Mouse (Mus musculus) brown adipose tissue, adult 24 weeks (tissue): ENCODE measurements around the gene Bach2. TPM values are rescaled to one million over a fixed set of nuclear protein-coding genes. Genes with fewer than 3 reads are reported as not detected.

Experiments
- H3K27ac ChIP-seq: fragments of 200-500 bp; replicated peaks from 2 replicates; pipeline ENCODE4 v1.5.1; 2012; ENCODE audit warnings: low read depth, mild to moderate bottlenecking, low read length
- H3K4me1 ChIP-seq: fragments of 200-500 bp; 2 replicates; pipeline ENCODE4 v1.6.1; 2012; ENCODE audit warnings: low read length, mixed read lengths; ENCODE audit not compliant: control insufficient read depth, insufficient read depth, insufficient read length
- H3K4me3 ChIP-seq: fragments of 200-500 bp; 2 replicates; pipeline ENCODE4 v1.5.1; 2012; ENCODE audit warnings: low read depth, mild to moderate bottlenecking, low read length, moderate library complexity; ENCODE audit not compliant: insufficient read depth
- polyA plus RNA-seq: library from polyadenylated mRNA; stranded (reverse); fragments of >200 nt; gene quantifications from 2 replicates; pipeline ENCODE4 v1.2.4, GENCODE M21; 2012; ENCODE audit not compliant: missing spikeins, insufficient read depth, insufficient read length

Bach2 gene
- polyA plus RNA-seq, 1 experiment, result 1.2 TPM

- Histone ChIP-seq H3K27ac (no peak overlapping the region), H3K4me3 (no peak overlapping the region), H3K4me1 (no peaks in the 10 kb centered on the region; the same call in 1 of the 2 replicates)
Measured at GRCm38 (mm10) chr4:32394850-32395249, 156.2 kb downstream of the Bach2 start.

- Histone ChIP-seq H3K4me3 (no peak overlapping the region), H3K27ac (no peak overlapping the region), H3K4me1 (no peaks in the 10 kb centered on the region)
Measured at GRCm38 (mm10) chr4:32401459-32401858, 162.9 kb downstream of the Bach2 start.

- H3K27ac ChIP-seq, result no peak overlapping the region
- no peaks in the 10 kb centered on the region for H3K4me1 ChIP-seq
- no peak overlapping the region for H3K4me3 ChIP-seq
Measured at GRCm38 (mm10) chr4:32403506-32403905, 164.9 kb downstream of the Bach2 start.

GRCm38 (mm10) chr4:32405149-32405882, 166.7 kb downstream of the Bach2 start:
- Histone ChIP-seq H3K4me1 (no peaks in the 10 kb centered on the region), H3K4me3 (no peak overlapping the region), H3K27ac (no peak overlapping the region)

- no peak overlapping the region for H3K27ac ChIP-seq
Measured at GRCm38 (mm10) chr4:32405985-32406384, 167.4 kb downstream of the Bach2 start.

GRCm38 (mm10) chr4:32408535-32408934, 169.9 kb downstream of the Bach2 start:
- H3K4me3 ChIP-seq, result no peak overlapping the region
- no peaks in the 10 kb centered on the region for H3K4me1 ChIP-seq
- H3K27ac ChIP-seq, result no peak overlapping the region

More at GRCm38 (mm10) chr4:32405985-32406384, 167.4 kb downstream of the Bach2 start:
- H3K4me3 ChIP-seq, result no peak overlapping the region
- no peaks in the 10 kb centered on the region for H3K4me1 ChIP-seq

- no peak overlapping the region for H3K4me3 ChIP-seq
- no peak overlapping the region for H3K27ac ChIP-seq
- H3K4me1 ChIP-seq, result no peaks in the 10 kb centered on the region
Measured at GRCm38 (mm10) chr4:32409116-32409880, 170.7 kb downstream of the Bach2 start.

GRCm38 (mm10) chr4:32413063-32413462, 174.5 kb downstream of the Bach2 start:
- Histone ChIP-seq H3K27ac (no peak overlapping the region), H3K4me3 (no peak overlapping the region), H3K4me1 (no peaks in the 10 kb centered on the region)

GRCm38 (mm10) chr4:32413505-32413904, 174.9 kb downstream of the Bach2 start:
- H3K4me1 ChIP-seq, result no peaks in the 10 kb centered on the region
- H3K4me3 ChIP-seq, result no peak overlapping the region

GRCm38 (mm10) chr4:32414959-32415358, 176.4 kb downstream of the Bach2 start:
- H3K4me3 ChIP-seq, result no peak overlapping the region
- H3K27ac ChIP-seq, result no peak overlapping the region
- H3K4me1 ChIP-seq, result no peaks in the 10 kb centered on the region

More at GRCm38 (mm10) chr4:32413505-32413904, 174.9 kb downstream of the Bach2 start:
- no peak overlapping the region for H3K27ac ChIP-seq

GRCm38 (mm10) chr4:32417939-32418338, 179.3 kb downstream of the Bach2 start:
- H3K4me1 ChIP-seq, result no peaks in the 10 kb centered on the region
- H3K4me3 ChIP-seq, result no peak overlapping the region
- H3K27ac ChIP-seq, result no peak overlapping the region

GRCm38 (mm10) chr4:32421570-32421969, 183.0 kb downstream of the Bach2 start:
- no peak overlapping the region for H3K4me3 ChIP-seq
- no peak overlapping the region for H3K27ac ChIP-seq
- H3K4me1 ChIP-seq, result no peaks in the 10 kb centered on the region

- H3K4me3 ChIP-seq, result no peak overlapping the region
- no peaks in the 10 kb centered on the region for H3K4me1 ChIP-seq
Measured at GRCm38 (mm10) chr4:32422427-32422826, 183.8 kb downstream of the Bach2 start.

GRCm38 (mm10) chr4:32423667-32424066, 185.1 kb downstream of the Bach2 start:
- Histone ChIP-seq H3K4me1 (no peaks in the 10 kb centered on the region), H3K4me3 (no peak overlapping the region), H3K27ac (no peak overlapping the region)

More at GRCm38 (mm10) chr4:32422427-32422826, 183.8 kb downstream of the Bach2 start:
- H3K27ac ChIP-seq, result no peak overlapping the region

- Histone ChIP-seq H3K4me3 (no peak overlapping the region), H3K27ac (no peak overlapping the region), H3K4me1 (no peaks in the 10 kb centered on the region)
Measured at GRCm38 (mm10) chr4:32424434-32424833, 185.8 kb downstream of the Bach2 start.
